25 mouse cellular contexts compared by ENCODE assay signal in the genomic region with DNA sequence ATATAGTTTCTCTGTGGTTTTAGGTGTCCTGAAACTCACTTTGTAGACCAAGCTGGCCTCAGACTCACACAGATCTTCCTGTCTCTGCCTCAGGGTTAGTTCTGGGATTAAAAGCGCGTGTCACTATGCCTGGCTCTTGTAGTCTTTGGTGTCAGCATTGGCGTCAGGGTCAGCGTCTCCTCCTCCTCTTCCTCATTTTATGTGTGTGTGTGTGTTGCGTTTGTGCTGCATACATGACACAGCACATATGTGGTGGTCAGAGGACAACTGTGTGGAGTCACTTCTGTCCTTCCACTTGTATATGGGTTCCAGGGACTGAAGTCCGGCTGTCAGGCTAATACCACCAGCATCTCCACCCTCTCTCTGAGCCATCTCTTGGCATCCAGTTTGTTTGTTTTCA. TPM values are rescaled to one million over a fixed set of nuclear protein-coding genes. Genes with fewer than 3 reads are reported as not detected.
DNase-seq lines count a peak whose midpoint lies in the region; ATAC-seq lines count a peak whose summit lies in the region.
"Had no signal": no experiment of that assay in that cellular context is flagged by ENCODE, and none has a peak within 500 bp of the region (broad histone marks: within the 10 kb centered on the region; RNA-seq: fewer than 3 reads in every experiment).

No protein-coding gene starts in this region.

- no peak for DNase-seq in forebrain, embryonic 11.5 days (ENCODE audit: low spot score)
- DNase-seq in 416B (ENCODE audit: low read depth): peak; percentile 56
- no peak for DNase-seq in layer of hippocampus, postnatal 10 days (ENCODE audit: low spot score in 2 of 2)
- DNase-seq in right cerebral cortex, postnatal 4 days: no peak
- DNase-seq: adrenal gland, adult 2 months; adrenal gland, postnatal 10 days; adrenal gland, postnatal 25 days; cerebellum, adult 11 months; cerebellum, adult 18-20 months; cerebellum, adult 8-10 months; cerebellum, adult 9-11 months; cerebellum, postnatal 14 days; cerebellum, postnatal 36 days; embryo, embryonic 11 days had no signal

- no peak overlapping the region for H3K9ac ChIP-seq in forebrain, embryonic 12.5 days
- H3K9ac ChIP-seq in forebrain, embryonic 11.5 days (ENCODE audit: low read length): no peak overlapping the region
- H3K9ac ChIP-seq: embryonic facial prominence, embryonic 13.5 days; embryonic facial prominence, embryonic 15.5 days had no signal

- H3K36me3 ChIP-seq in forebrain, embryonic 12.5 days (replicated peaks): peaks cover 52% of the 10 kb centered on the region
- H3K36me3 ChIP-seq in forebrain, embryonic 11.5 days (ENCODE audit: control insufficient read depth, insufficient read depth, low read length): no peaks in the 10 kb centered on the region; the same call in 1 of the 2 replicates

- no peak overlapping the region for H3K4me3 ChIP-seq in forebrain, embryonic 12.5 days (replicated peaks)
- H3K4me3 ChIP-seq in forebrain, embryonic 11.5 days (ENCODE audit: low read depth, low read length): no peak overlapping the region
- H3K4me3 ChIP-seq: embryonic facial prominence, embryonic 13.5 days; embryonic facial prominence, embryonic 15.5 days; erythroblast, embryonic 14.5 days; forebrain, embryonic 10.5 days had no signal

- no peaks in the 10 kb centered on the region for H3K27me3 ChIP-seq in forebrain, embryonic 12.5 days
- H3K27me3 ChIP-seq in forebrain, embryonic 11.5 days (ENCODE audit: control insufficient read depth, insufficient read depth, low read length): no peaks in the 10 kb centered on the region
- H3K27me3 ChIP-seq: embryonic facial prominence, embryonic 13.5 days; embryonic facial prominence, embryonic 15.5 days had no signal

- no peak overlapping the region for H3K4me2 ChIP-seq in forebrain, embryonic 12.5 days
- no peak overlapping the region for H3K4me2 ChIP-seq in forebrain, embryonic 11.5 days (ENCODE audit: low read depth, low read length, severe bottlenecking)
- H3K4me2 ChIP-seq: embryonic facial prominence, embryonic 13.5 days; embryonic facial prominence, embryonic 15.5 days had no signal

- 0 out of 2 replicates have a peak overlapping the region, but pooled peaks have one; percentile 8 for H3K27ac ChIP-seq in forebrain, embryonic 12.5 days
- no peak overlapping the region for H3K27ac ChIP-seq in forebrain, embryonic 11.5 days (ENCODE audit: low read depth, low read length)
- H3K27ac ChIP-seq: embryonic facial prominence, embryonic 13.5 days; embryonic facial prominence, embryonic 15.5 days; forebrain, embryonic 10.5 days had no signal

- 95% methylated on average over 6 of the region's 6 CpGs for WGBS in forebrain, embryonic 12.5 days
- WGBS in forebrain, embryonic 11.5 days: 93% methylated on average over 6 of the region's 6 CpGs

- H3K9me3 ChIP-seq in forebrain, embryonic 12.5 days: no peaks in the 10 kb centered on the region
- H3K9me3 ChIP-seq in forebrain, embryonic 11.5 days (ENCODE audit: control insufficient read depth, low read length): no peaks in the 10 kb centered on the region
- H3K9me3 ChIP-seq: embryonic facial prominence, embryonic 13.5 days; embryonic facial prominence, embryonic 15.5 days; forebrain, embryonic 10.5 days had no signal

- H3K4me1 ChIP-seq in forebrain, embryonic 12.5 days: peaks cover 15% of the 10 kb centered on the region
- no peaks in the 10 kb centered on the region for H3K4me1 ChIP-seq in forebrain, embryonic 11.5 days (replicated peaks; ENCODE audit: control insufficient read depth, insufficient read depth, low read length)

- ATAC-seq in forebrain, embryonic 12.5 days (ENCODE audit: low FRiP score): no peak
- no peak for ATAC-seq in forebrain, embryonic 11.5 days (replicated peaks; ENCODE audit: low FRiP score)
- ATAC-seq in megakaryocyte, adult 5-6 weeks (ENCODE audit: poor library complexity, severe bottlenecking): peak; percentile 72
- peak; percentile 61 for ATAC-seq in neutrophil, adult 5-6 weeks (ENCODE audit: extremely low read depth, insufficient number of reproducible peaks, low FRiP score, poor library complexity, severe bottlenecking)
- ATAC-seq: forebrain, embryonic 14.5 days; forebrain, embryonic 16.5 days had no signal

RNA-seq across cellular contexts. Expression of a gene that starts 25.9 kb away (rescaled TPM):
- polyA plus RNA-seq in forebrain, embryonic 12.5 days (2016; fragmentation: Nextera tagmentation; extraction: Ambion mirVana): 54.8 and 62.3 TPM in 2 replicates
- 55.4 and 56.6 TPM in 2 replicates for polyA plus RNA-seq in forebrain, embryonic 11.5 days (2014; fragmentation: Nextera tagmentation; extraction: Ambion mirVana)
- 6.5 and 6.7 TPM in 2 replicates for total RNA-seq in megakaryocyte, adult 5-6 weeks (2015)
- total RNA-seq in megakaryocyte, adult 5-6 weeks (2017): 17.0 and 19.7 TPM in 2 replicates
- 31.8 and 56.4 TPM in 2 replicates for total RNA-seq in neutrophil, adult 5-6 weeks (2017)
- 100 to 1,000 TPM in 1 of 2 experiments, 10 to 100 TPM in 1; 94.5 to 106 TPM for total RNA-seq in layer of hippocampus, postnatal 10 days (2021)

RNA-seq across cellular contexts. Expression of a gene that starts 30.1 kb away (rescaled TPM):
- polyA plus RNA-seq in forebrain, embryonic 12.5 days (2016; fragmentation: Nextera tagmentation; extraction: Ambion mirVana): 1.6 and 1.8 TPM in 2 replicates
- 0.67 and 1.0 TPM in 2 replicates for polyA plus RNA-seq in forebrain, embryonic 11.5 days (2014; fragmentation: Nextera tagmentation; extraction: Ambion mirVana)
- not detected in 2 replicates for total RNA-seq in megakaryocyte, adult 5-6 weeks (2015)
- 0.07 and 0.28 TPM in 2 replicates for total RNA-seq in megakaryocyte, adult 5-6 weeks (2017)
- 0.93 and 1.5 TPM in 2 replicates for total RNA-seq in neutrophil, adult 5-6 weeks (2017)
- total RNA-seq in layer of hippocampus, postnatal 10 days (2021): 10 to 100 TPM; 82.4 to 84.0 TPM
- total RNA-seq: common myeloid progenitor, adult 5-6 weeks; MEL had no signal
- polyA plus RNA-seq: erythroblast, embryonic 14.5 days had no signal

Comparison
In these comparisons a context has a peak if more than half of its experiments do, and no peak if none do; other contexts are left out.
1. ATAC-seq: peak in megakaryocyte, adult 5-6 weeks (single experiment) and neutrophil, adult 5-6 weeks (single experiment); none in forebrain, embryonic 12.5 days (single experiment) and forebrain, embryonic 11.5 days (single experiment).
2. RNA of a gene that starts 30.1 kb away (total RNA-seq): 82.4 to 84.0 TPM in layer of hippocampus, postnatal 10 days; 0.93 to 1.5 TPM in neutrophil, adult 5-6 weeks and 0.07 to 0.28 TPM in megakaryocyte, adult 5-6 weeks; every median in the first group is over 10 times any median in the second.